Mouse (Mus musculus) heart, embryonic 11.5 days (tissue): ENCODE results near the gene Slc6a17. TPM values are rescaled to one million over a fixed set of nuclear protein-coding genes. Genes with fewer than 3 reads are reported as not detected.

Source experiments
- ATAC-seq: fragments of 200-750 bp; cut with Nextera tagmentation; replicated peaks from 2 replicates; pipeline ENCODE4 v1.8.0; 2017; ENCODE audit warnings: moderate library complexity; ENCODE audit not compliant: insufficient number of reproducible peaks, low FRiP score, low TSS enrichment
- H3K27ac ChIP-seq: fragments of 300-500 bp; sonication (generic); 2 replicates; pipeline ENCODE4 v1.5.1; 2014; ENCODE audit warnings: mild to moderate bottlenecking, low read depth, low read length
- H3K27me3 ChIP-seq: fragments of 300-500 bp; sonication (generic); 2 replicates; pipeline ENCODE4 v1.6.1; 2014; ENCODE audit warnings: mild to moderate bottlenecking, low read length, mixed read lengths; ENCODE audit not compliant: control insufficient read depth, insufficient read depth
- H3K36me3 ChIP-seq: fragments of 300-500 bp; sonication (generic); 2 replicates; pipeline ENCODE4 v1.6.1; 2014; ENCODE audit warnings: mild to moderate bottlenecking, low read length, moderate library complexity, mixed read lengths; ENCODE audit not compliant: control insufficient read depth, insufficient read depth
- H3K4me1 ChIP-seq: fragments of 300-500 bp; sonication (generic); 2 replicates; pipeline ENCODE4 v1.6.1; 2014; ENCODE audit warnings: low read length; ENCODE audit not compliant: control insufficient read depth, insufficient read depth
- H3K4me2 ChIP-seq: fragments of 300-500 bp; sonication (generic); 2 replicates; pipeline ENCODE4 v1.6.1; 2014; ENCODE audit warnings: mild to moderate bottlenecking, moderate library complexity
- H3K4me3 ChIP-seq: fragments of 300-500 bp; sonication (generic); 2 replicates; pipeline ENCODE4 v1.5.1; 2014; ENCODE audit warnings: low read depth, low read length
- H3K9ac ChIP-seq: fragments of 300-500 bp; sonication (generic); 2 replicates; pipeline ENCODE4 v1.6.1; 2014; ENCODE audit warnings: mild to moderate bottlenecking, low read depth, low read length, moderate library complexity
- H3K9me3 ChIP-seq: fragments of 300-500 bp; sonication (generic); replicated peaks from 2 replicates; pipeline ENCODE4 v1.6.1; 2016; ENCODE audit warnings: low read length; ENCODE audit not compliant: control insufficient read depth
- WGBS: fragments of 180-500 bp; shearing (Covaris S2); extraction: QIAGEN DNeasy Blood & Tissue Kit; methylation state at CpG from one replicate; pipeline ENCODE4 v1.1.7; 2014; ENCODE audit not compliant: insufficient replicate concordance; 5-methylcytosine and 5-hydroxymethylcytosine counted together
- polyA plus RNA-seq: library from polyadenylated mRNA; unstranded; fragments of >200 nt; fragmentation: Nextera tagmentation; extraction: Ambion mirVana; gene quantifications from 2 replicates; pipeline ENCODE4 v1.2.1, GENCODE M21; 2014

Slc6a17 gene
- polyA plus RNA-seq, 1 experiment from 2014 or later, result 4.0 TPM

GRCm38 (mm10) chr3:107458528-107459195 lies 59.2 kb downstream of the Slc6a17 start:
- WGBS, result under 1% methylated on average over 49 of the region's 51 CpGs

GRCm38 (mm10) chr3:107458104-107458503 lies 59.7 kb downstream of the Slc6a17 start:
- Histone ChIP-seq H3K9me3 (no peaks in the 10 kb centered on the region), H3K27ac (no peak overlapping the region), H3K9ac (no peak overlapping the region), H3K36me3 (no peaks in the 10 kb centered on the region), H3K4me2 (peak overlapping the region; percentile 94), H3K4me1 (peaks cover 10% of the 10 kb centered on the region; the same call in 1 of the 2 replicates), H3K4me3 (peak overlapping the region; percentile 57), H3K27me3 (peaks cover 81% of the 10 kb centered on the region)
- WGBS, result 3% methylated on average over 23 of the region's 23 CpGs
- ATAC-seq, result no peak

More at GRCm38 (mm10) chr3:107458528-107459195, 59.2 kb downstream of the Slc6a17 start:
- H3K9me3 ChIP-seq, result no peaks in the 10 kb centered on the region
- ATAC-seq, result no peak; the same call in 1 of the 2 replicates
- H3K4me1 ChIP-seq, result peaks cover 10% of the 10 kb centered on the region; the same call in 1 of the 2 replicates
- H3K9ac ChIP-seq, result no peak overlapping the region
- no peaks in the 10 kb centered on the region for H3K36me3 ChIP-seq
- peak overlapping the region; percentile 57 for H3K4me3 ChIP-seq
- H3K27ac ChIP-seq, result no peak overlapping the region
- peaks cover 85% of the 10 kb centered on the region for H3K27me3 ChIP-seq
- peak overlapping the region; percentile 94 for H3K4me2 ChIP-seq

GRCm38 (mm10) chr3:107454280-107454679 lies 63.5 kb downstream of the Slc6a17 start:
- Histone ChIP-seq H3K27me3 (peaks cover 48% of the 10 kb centered on the region), H3K4me1 (0 out of 2 replicates have a peak, but pooled peaks cover 5% of the 10 kb centered on the region), H3K36me3 (no peaks in the 10 kb centered on the region), H3K9me3 (no peaks in the 10 kb centered on the region), H3K4me2 (no peak overlapping the region), H3K4me3 (no peak overlapping the region), H3K27ac (no peak overlapping the region), H3K9ac (no peak overlapping the region)
- no peak for ATAC-seq
- WGBS, result 73% methylated on average over 4 of the region's 4 CpGs

GRCm38 (mm10) chr3:107446822-107447221 lies 71.0 kb downstream of the Slc6a17 start:
- no peak for ATAC-seq
- WGBS, result 32% methylated on average over 3 of the region's 3 CpGs
- Histone ChIP-seq H3K27me3 (peaks cover 12% of the 10 kb centered on the region; the same call in 1 of the 2 replicates), H3K4me1 (no peaks in the 10 kb centered on the region), H3K27ac (no peak overlapping the region), H3K36me3 (no peaks in the 10 kb centered on the region), H3K9me3 (no peaks in the 10 kb centered on the region), H3K9ac (no peak overlapping the region), H3K4me3 (no peak overlapping the region), H3K4me2 (no peak overlapping the region)

- ATAC-seq, result no peak
- no peak overlapping the region for H3K27ac ChIP-seq
- no peaks in the 10 kb centered on the region for H3K4me1 ChIP-seq
- no peak overlapping the region for H3K4me3 ChIP-seq
- no peak overlapping the region for H3K9ac ChIP-seq
- H3K9me3 ChIP-seq, result no peaks in the 10 kb centered on the region
- no peak overlapping the region for H3K4me2 ChIP-seq
- no peaks in the 10 kb centered on the region for H3K36me3 ChIP-seq
- H3K27me3 ChIP-seq, result peaks cover 12% of the 10 kb centered on the region; the same call in 1 of the 2 replicates
- whole genome bisulfite sequencing, result 79% methylated on average over 5 of the region's 5 CpGs
Observed at GRCm38 (mm10) chr3:107443866-107444265, 74.0 kb downstream of the Slc6a17 start.

GRCm38 (mm10) chr3:107442191-107442590 lies 75.6 kb downstream of the Slc6a17 start:
- H3K9me3 ChIP-seq, result no peaks in the 10 kb centered on the region
- WGBS, result 85% methylated on average over 11 of the region's 11 CpGs
- no peak for ATAC-seq

GRCm38 (mm10) chr3:107441306-107441705 lies 76.5 kb downstream of the Slc6a17 start:
- H3K9ac ChIP-seq, result no peak overlapping the region
- H3K27ac ChIP-seq, result no peak overlapping the region
- H3K27me3 ChIP-seq, result peaks cover 12% of the 10 kb centered on the region; the same call in 1 of the 2 replicates
- H3K4me1 ChIP-seq, result no peaks in the 10 kb centered on the region
- no peaks in the 10 kb centered on the region for H3K36me3 ChIP-seq
- no peaks in the 10 kb centered on the region for H3K9me3 ChIP-seq
- no peak for ATAC-seq
- WGBS, result 72% methylated on average over 8 of the region's 8 CpGs
- H3K4me3 ChIP-seq, result no peak overlapping the region
- no peak overlapping the region for H3K4me2 ChIP-seq

More at GRCm38 (mm10) chr3:107442191-107442590, 75.6 kb downstream of the Slc6a17 start:
- no peak overlapping the region for H3K27ac ChIP-seq
- H3K4me2 ChIP-seq, result no peak overlapping the region
- H3K36me3 ChIP-seq, result no peaks in the 10 kb centered on the region
- no peaks in the 10 kb centered on the region for H3K4me1 ChIP-seq
- H3K27me3 ChIP-seq, result peaks cover 12% of the 10 kb centered on the region; the same call in 1 of the 2 replicates
- H3K9ac ChIP-seq, result no peak overlapping the region
- H3K4me3 ChIP-seq, result no peak overlapping the region

- H3K4me1 ChIP-seq, result no peaks in the 10 kb centered on the region
- 75% methylated on average over 11 of the region's 11 CpGs for WGBS
- H3K4me2 ChIP-seq, result no peak overlapping the region
- no peak overlapping the region for H3K27ac ChIP-seq
- no peaks in the 10 kb centered on the region for H3K36me3 ChIP-seq
- no peak overlapping the region for H3K9ac ChIP-seq
- H3K27me3 ChIP-seq, result peaks cover 5% of the 10 kb centered on the region; the same call in 1 of the 2 replicates
- no peak overlapping the region for H3K4me3 ChIP-seq
- H3K9me3 ChIP-seq, result no peaks in the 10 kb centered on the region
- no peak for ATAC-seq
Observed at GRCm38 (mm10) chr3:107439280-107439679, 78.5 kb downstream of the Slc6a17 start.

- Histone ChIP-seq H3K4me1 (no peaks in the 10 kb centered on the region), H3K36me3 (no peaks in the 10 kb centered on the region), H3K27ac (no peak overlapping the region), H3K4me2 (no peak overlapping the region), H3K9me3 (no peaks in the 10 kb centered on the region), H3K27me3 (no peaks in the 10 kb centered on the region; the same call in 1 of the 2 replicates), H3K4me3 (no peak overlapping the region), H3K9ac (no peak overlapping the region)
- no peak for ATAC-seq
- WGBS, result 71% methylated on average over 2 of the region's 2 CpGs
Observed at GRCm38 (mm10) chr3:107437666-107438065, 80.2 kb downstream of the Slc6a17 start.
